Mouse (Mus musculus): Measurements from ENCODE around the gene Creg1.
A peak's percentile ranks its signal among the peaks of the same experiment; 100 is the strongest.

Gene Creg1

GRCm38 (mm10) chr1:165763635-165764372 lies at the start of gene Creg1:
Gene Creg1 (plus strand): TSS chr1:165763746.
- peak; percentile 94 for DNase-seq

- DNase-seq = no peak
Observed at GRCm38 (mm10) chr1:165713798-165714197, 49.7 kb upstream of the Creg1 start.

GRCm38 (mm10) chr1:165716426-165716825 lies 47.1 kb upstream of the Creg1 start:
- DNase-seq = no peak

- no peak for DNase-seq
Observed at GRCm38 (mm10) chr1:165717711-165718542, 45.6 kb upstream of the Creg1 start.

GRCm38 (mm10) chr1:165718543-165719105 lies 44.9 kb upstream of the Creg1 start:
- DNase-seq = no peak

GRCm38 (mm10) chr1:165722531-165723123 lies 40.9 kb upstream of the Creg1 start:
- DNase-seq = no peak

- DNase-seq = no peak
Observed at GRCm38 (mm10) chr1:165724219-165725033, 39.1 kb upstream of the Creg1 start.

GRCm38 (mm10) chr1:165725039-165725644 lies 38.4 kb upstream of the Creg1 start:
- DNase-seq = no peak

- no peak for DNase-seq
Observed at GRCm38 (mm10) chr1:165726986-165727385, 36.6 kb upstream of the Creg1 start.

- DNase-seq = no peak
Observed at GRCm38 (mm10) chr1:165728057-165728639, 35.4 kb upstream of the Creg1 start.

GRCm38 (mm10) chr1:165730129-165730528 lies 33.4 kb upstream of the Creg1 start:
- no peak for DNase-seq

- DNase-seq = no peak
Observed at GRCm38 (mm10) chr1:165731553-165731952, 32.0 kb upstream of the Creg1 start.

GRCm38 (mm10) chr1:165734840-165735239 lies 28.7 kb upstream of the Creg1 start:
- DNase-seq = no peak

- peak; percentile 93 for DNase-seq
Observed at GRCm38 (mm10) chr1:165735826-165736818, 27.4 kb upstream of the Creg1 start.

- DNase-seq = no peak
Observed at GRCm38 (mm10) chr1:165737451-165737850, 26.1 kb upstream of the Creg1 start.

GRCm38 (mm10) chr1:165737867-165738266 lies 25.7 kb upstream of the Creg1 start:
- DNase-seq = no peak

GRCm38 (mm10) chr1:165738985-165739384 lies 24.6 kb upstream of the Creg1 start:
- DNase-seq = no peak

- no peak for DNase-seq
Observed at GRCm38 (mm10) chr1:165741989-165742388, 21.6 kb upstream of the Creg1 start.

- DNase-seq = peak; percentile 54
Observed at GRCm38 (mm10) chr1:165748053-165748452, 15.5 kb upstream of the Creg1 start.

GRCm38 (mm10) chr1:165751142-165751541 lies 12.4 kb upstream of the Creg1 start:
- no peak for DNase-seq
